Mouse (Mus musculus) adrenal gland, adult (tissue): ENCODE measurements at regions not wholly inside any gene's neighbourhood (a gene's known extent, or its start where the extent isn't known, plus 50 kb on each side); places are given as distances from the start of the nearest gene placed in this dataset.

Source experiments
- DNase-seq, 2 experiments: peaks; one replicate each; pipeline ENCODE4 v3.0.0; 2022 to 2023; ENCODE audit warnings: low spot score in 1 of 2; ENCODE audit not compliant: inconsistent age in 2 of 2

- DNase-seq = peak; percentile 20 to 68
These were observed 185.4 kb upstream of the Mageb4 start for GRCm38 (mm10) chrX:86490309-86490708.
